ENCODE assay signal across 10 mouse cellular contexts in the genomic region with DNA sequence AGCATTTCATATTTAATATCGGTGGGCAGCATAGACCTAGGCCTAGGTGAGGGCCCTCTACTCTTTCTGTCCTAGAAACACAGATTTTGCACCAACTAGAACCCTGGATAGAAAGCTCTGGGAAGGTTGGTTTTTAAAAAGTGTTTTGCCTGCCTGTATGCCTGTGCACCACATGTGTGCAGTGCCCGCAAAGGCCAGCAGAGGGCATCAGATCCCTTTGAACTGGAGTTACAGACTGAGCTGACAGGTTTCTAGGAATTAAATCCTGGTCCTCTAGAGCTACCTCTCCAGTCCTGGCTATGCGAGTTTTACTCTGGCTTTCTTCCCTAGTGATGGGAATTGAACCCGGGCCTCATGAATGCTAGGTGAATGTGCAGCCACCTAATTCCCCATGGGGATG. TPM values are rescaled to one million over a fixed set of nuclear protein-coding genes. Genes with fewer than 3 reads are reported as not detected.
A peak's percentile ranks its signal among the peaks of the same experiment; 100 is the strongest.
DNase-seq lines count a peak whose midpoint lies in the region; ATAC-seq and TF ChIP-seq lines count a peak whose summit lies in the region.
"Had no signal": no experiment of that assay in that cellular context is flagged by ENCODE, and none has a peak within 500 bp of the region (broad histone marks: within the 10 kb centered on the region; RNA-seq: fewer than 3 reads in every experiment).

No protein-coding gene starts in this region.

- 96% methylated on average over 4 of the region's 4 CpGs for WGBS in forebrain, postnatal 0 days
- 95% methylated on average over 4 of the region's 4 CpGs for WGBS in forebrain, embryonic 15.5 days
- WGBS in midbrain, embryonic 11.5 days = 91% methylated on average over 4 of the region's 4 CpGs
- WGBS in midbrain, embryonic 15.5 days = 95% methylated on average over 4 of the region's 4 CpGs
- whole genome bisulfite sequencing in midbrain, postnatal 0 days = 90% methylated on average over 4 of the region's 4 CpGs

- H3K4me3 ChIP-seq in forebrain, postnatal 0 days (ENCODE audit: low read depth, low read length) = no peak overlapping the region
- no peak overlapping the region for H3K4me3 ChIP-seq in forebrain, embryonic 15.5 days
- H3K4me3 ChIP-seq in midbrain, embryonic 11.5 days (ENCODE audit: low read depth, low read length) = no peak overlapping the region
- H3K4me3 ChIP-seq in midbrain, embryonic 15.5 days = no peak overlapping the region
- no peak overlapping the region for H3K4me3 ChIP-seq in midbrain, postnatal 0 days (ENCODE audit: low read depth, low read length)
- H3K4me3 ChIP-seq: erythroblast, embryonic 14.5 days; liver, embryonic 13.5 days had no signal

- peaks cover 93% of the 10 kb centered on the region for H3K36me3 ChIP-seq in forebrain, postnatal 0 days (ENCODE audit: insufficient read depth)
- H3K36me3 ChIP-seq in forebrain, embryonic 15.5 days = peaks cover 93% of the 10 kb centered on the region
- peaks cover 70% of the 10 kb centered on the region for H3K36me3 ChIP-seq in midbrain, embryonic 11.5 days (ENCODE audit: control insufficient read depth, insufficient read depth, low read length)
- H3K36me3 ChIP-seq in midbrain, embryonic 15.5 days (replicated peaks) = peaks cover 87% of the 10 kb centered on the region
- H3K36me3 ChIP-seq in midbrain, postnatal 0 days (ENCODE audit: insufficient read depth, low read length) = peaks cover 66% of the 10 kb centered on the region

- H3K4me2 ChIP-seq in forebrain, postnatal 0 days (ENCODE audit: low read depth) = no peak overlapping the region
- no peak overlapping the region for H3K4me2 ChIP-seq in forebrain, embryonic 15.5 days (replicated peaks)
- no peak overlapping the region for H3K4me2 ChIP-seq in midbrain, embryonic 11.5 days
- H3K4me2 ChIP-seq in midbrain, embryonic 15.5 days = no peak overlapping the region
- no peak overlapping the region for H3K4me2 ChIP-seq in midbrain, postnatal 0 days (ENCODE audit: low read depth, low read length, poor library complexity, severe bottlenecking)
- H3K4me2 ChIP-seq: liver, embryonic 13.5 days had no signal

- H3K9ac ChIP-seq in forebrain, postnatal 0 days = no peak overlapping the region
- no peak overlapping the region for H3K9ac ChIP-seq in forebrain, embryonic 15.5 days (replicated peaks)
- H3K9ac ChIP-seq in midbrain, embryonic 11.5 days (ENCODE audit: low read length) = no peak overlapping the region
- no peak overlapping the region for H3K9ac ChIP-seq in midbrain, embryonic 15.5 days
- H3K9ac ChIP-seq in midbrain, postnatal 0 days (replicated peaks; ENCODE audit: low read length, poor library complexity, severe bottlenecking) = no peak overlapping the region
- H3K9ac ChIP-seq: liver, embryonic 13.5 days had no signal

- peak; percentile 47 for DNase-seq in forebrain, postnatal 0 days
- DNase-seq in midbrain, embryonic 11.5 days (ENCODE audit: low spot score, missing footprints) = peak; percentile 93
- peak; percentile 41 for DNase-seq in embryo, embryonic 11 days
- peak; percentile 49 for DNase-seq in midbrain, postnatal 0 days (ENCODE audit: low spot score)
- no peak for DNase-seq in adrenal gland, adult 8-10 months
- no peak for DNase-seq in left cerebral cortex, adult 11 months (ENCODE audit: low spot score)
- DNase-seq: liver, embryonic 13.5 days had no signal

- peak; percentile 61 for TF ChIP-seq CTCF in forebrain, postnatal 0 days (IDR thresholded peaks at IDR 0.05; ENCODE audit: low read depth)
- peak; percentile 69 for TF ChIP-seq CTCF in midbrain, postnatal 0 days (IDR thresholded peaks at IDR 0.05)

- H3K27ac ChIP-seq in forebrain, postnatal 0 days (ENCODE audit: low read depth, low read length) = no peak overlapping the region
- no peak overlapping the region for H3K27ac ChIP-seq in forebrain, embryonic 15.5 days (replicated peaks)
- no peak overlapping the region for H3K27ac ChIP-seq in midbrain, embryonic 11.5 days (ENCODE audit: low read depth, low read length)
- no peak overlapping the region for H3K27ac ChIP-seq in midbrain, embryonic 15.5 days
- H3K27ac ChIP-seq in midbrain, postnatal 0 days (ENCODE audit: low read depth, low read length) = no peak overlapping the region
- H3K27ac ChIP-seq: liver, embryonic 13.5 days had no signal

- no peaks in the 10 kb centered on the region for H3K9me3 ChIP-seq in forebrain, postnatal 0 days (ENCODE audit: low read length)
- no peaks in the 10 kb centered on the region for H3K9me3 ChIP-seq in forebrain, embryonic 15.5 days
- peaks cover 4% of the 10 kb centered on the region; the same call in 1 of the 2 replicates for H3K9me3 ChIP-seq in midbrain, embryonic 11.5 days (ENCODE audit: control insufficient read depth, low read length)
- H3K9me3 ChIP-seq in midbrain, embryonic 15.5 days = no peaks in the 10 kb centered on the region
- no peaks in the 10 kb centered on the region for H3K9me3 ChIP-seq in midbrain, postnatal 0 days (ENCODE audit: low read length)
- H3K9me3 ChIP-seq: liver, embryonic 13.5 days had no signal

- no peaks in the 10 kb centered on the region for H3K4me1 ChIP-seq in forebrain, postnatal 0 days (ENCODE audit: insufficient read depth)
- H3K4me1 ChIP-seq in forebrain, embryonic 15.5 days = no peaks in the 10 kb centered on the region
- no peaks in the 10 kb centered on the region for H3K4me1 ChIP-seq in midbrain, embryonic 11.5 days (ENCODE audit: control insufficient read depth, insufficient read depth, low read length)
- no peaks in the 10 kb centered on the region for H3K4me1 ChIP-seq in midbrain, embryonic 15.5 days
- H3K4me1 ChIP-seq in midbrain, postnatal 0 days (ENCODE audit: insufficient read depth, low read length) = no peaks in the 10 kb centered on the region
- H3K4me1 ChIP-seq: liver, embryonic 13.5 days had no signal

- H3K27me3 ChIP-seq in forebrain, postnatal 0 days (ENCODE audit: insufficient read depth, low read length) = no peaks in the 10 kb centered on the region
- no peaks in the 10 kb centered on the region for H3K27me3 ChIP-seq in forebrain, embryonic 15.5 days
- no peaks in the 10 kb centered on the region for H3K27me3 ChIP-seq in midbrain, embryonic 11.5 days (ENCODE audit: control insufficient read depth, insufficient read depth, low read length)
- H3K27me3 ChIP-seq in midbrain, embryonic 15.5 days (replicated peaks) = no peaks in the 10 kb centered on the region
- H3K27me3 ChIP-seq in midbrain, postnatal 0 days (ENCODE audit: insufficient read depth, low read length) = no peaks in the 10 kb centered on the region
- H3K27me3 ChIP-seq: liver, embryonic 13.5 days had no signal

- ATAC-seq in forebrain, postnatal 0 days = no peak
- ATAC-seq in forebrain, embryonic 15.5 days (replicated peaks) = no peak
- no peak for ATAC-seq in midbrain, embryonic 11.5 days (ENCODE audit: low FRiP score)
- ATAC-seq in midbrain, embryonic 15.5 days (replicated peaks) = no peak
- no peak for ATAC-seq in midbrain, postnatal 0 days (ENCODE audit: low FRiP score)

RNA-seq across cellular contexts. Expression of a gene that starts 30.1 kb away (rescaled TPM):
- total RNA-seq in forebrain, postnatal 0 days (2014; rRNA removed) = 11.5 and 13.0 TPM in 2 replicates
- polyA plus RNA-seq in forebrain, postnatal 0 days (2015; fragmentation: Nextera tagmentation; extraction: Ambion mirVana) = 8.4 and 11.7 TPM in 2 replicates
- polyA plus RNA-seq in forebrain, embryonic 15.5 days (2015; fragmentation: Nextera tagmentation; extraction: Ambion mirVana) = 5.2 and 6.7 TPM in 2 replicates
- 4.9 and 6.3 TPM in 2 replicates for polyA plus RNA-seq in midbrain, embryonic 11.5 days (2014; fragmentation: Nextera tagmentation; extraction: Ambion mirVana)
- 12.0 and 14.0 TPM in 2 replicates for polyA plus RNA-seq in midbrain, embryonic 15.5 days (2015; fragmentation: Nextera tagmentation; extraction: Ambion mirVana)
- total RNA-seq in midbrain, postnatal 0 days (2014; rRNA removed) = 21.4 and 27.4 TPM in 2 replicates
- polyA plus RNA-seq in midbrain, postnatal 0 days (2015; fragmentation: Nextera tagmentation; extraction: Ambion mirVana) = 18.6 and 19.2 TPM in 2 replicates
- total RNA-seq in adrenal gland, adult 8-10 months (2022) = 100 to 1,000 TPM; 185 to 376 (median 281) TPM

RNA-seq across cellular contexts. Expression of a gene that starts 38.8 kb away (rescaled TPM):
- 129 and 143 TPM in 2 replicates for total RNA-seq in forebrain, postnatal 0 days (2014; rRNA removed)
- 175 and 191 TPM in 2 replicates for polyA plus RNA-seq in forebrain, postnatal 0 days (2015; fragmentation: Nextera tagmentation; extraction: Ambion mirVana)
- polyA plus RNA-seq in forebrain, embryonic 15.5 days (2015; fragmentation: Nextera tagmentation; extraction: Ambion mirVana) = 312 TPM in 2 replicates
- polyA plus RNA-seq in midbrain, embryonic 11.5 days (2014; fragmentation: Nextera tagmentation; extraction: Ambion mirVana) = 272 and 287 TPM in 2 replicates
- 307 and 327 TPM in 2 replicates for polyA plus RNA-seq in midbrain, embryonic 15.5 days (2015; fragmentation: Nextera tagmentation; extraction: Ambion mirVana)
- total RNA-seq in midbrain, postnatal 0 days (2014; rRNA removed) = 116 and 123 TPM in 2 replicates
- polyA plus RNA-seq in midbrain, postnatal 0 days (2015; fragmentation: Nextera tagmentation; extraction: Ambion mirVana) = 185 and 206 TPM in 2 replicates
- 10 to 100 TPM in 2 of 4 experiments, 1 to 10 TPM in 2; 8.5 to 14.8 (median 9.9) TPM for total RNA-seq in adrenal gland, adult 8-10 months (2022)
- polyA plus RNA-seq: erythroblast, embryonic 14.5 days had no signal

RNA-seq across cellular contexts. Expression of a gene that starts 49.8 kb away (rescaled TPM):
- 50.5 and 56.8 TPM in 2 replicates for total RNA-seq in forebrain, postnatal 0 days (2014; rRNA removed)
- 34.0 and 34.4 TPM in 2 replicates for polyA plus RNA-seq in forebrain, postnatal 0 days (2015; fragmentation: Nextera tagmentation; extraction: Ambion mirVana)
- 28.2 and 32.7 TPM in 2 replicates for polyA plus RNA-seq in forebrain, embryonic 15.5 days (2015; fragmentation: Nextera tagmentation; extraction: Ambion mirVana)
- 24.5 and 27.9 TPM in 2 replicates for polyA plus RNA-seq in midbrain, embryonic 11.5 days (2014; fragmentation: Nextera tagmentation; extraction: Ambion mirVana)
- polyA plus RNA-seq in midbrain, embryonic 15.5 days (2015; fragmentation: Nextera tagmentation; extraction: Ambion mirVana) = 31.1 and 32.9 TPM in 2 replicates
- 59.9 and 76.1 TPM in 2 replicates for total RNA-seq in midbrain, postnatal 0 days (2014; rRNA removed)
- polyA plus RNA-seq in midbrain, postnatal 0 days (2015; fragmentation: Nextera tagmentation; extraction: Ambion mirVana) = 28.5 and 28.8 TPM in 2 replicates
- total RNA-seq in adrenal gland, adult 8-10 months (2022) = 100 to 1,000 TPM in 2 of 4 experiments, 10 to 100 TPM in 2; 58.1 to 133 (median 96.3) TPM

Comparison
In these comparisons a context has a peak if more than half of its experiments do, and no peak if none do; other contexts are left out.
1. DNase-seq: peak in forebrain, postnatal 0 days (single experiment), midbrain, embryonic 11.5 days (single experiment), embryo, embryonic 11 days (single experiment) and midbrain, postnatal 0 days (single experiment); none in adrenal gland, adult 8-10 months (single experiment) and left cerebral cortex, adult 11 months (single experiment).